Mouse (Mus musculus) common myeloid progenitor, adult 5-6 weeks (primary cell): ENCODE results near the gene Hagh. TPM values are rescaled to one million over a fixed set of nuclear protein-coding genes. Genes with fewer than 3 reads are reported as not detected.
A peak's percentile ranks its signal among the peaks of the same experiment; 100 is the strongest.

Experiments used
- ATAC-seq: replicated peaks from 2 replicates; pipeline ENCODE4 v1.8.0; 2016; ENCODE audit warnings: low read depth, mild to moderate bottlenecking, moderate TSS enrichment, inconsistent platforms; ENCODE audit not compliant: poor library complexity, severe bottlenecking
- total RNA-seq: library from RNA; stranded (forward); fragments of 200-1000, 187-1606 nt; gene quantifications from 2 replicates; pipeline ENCODE4 v1.2.3, GENCODE M21; 2017

The Hagh gene
- total RNA-seq, 1 experiment from 2014 or later: 21.5 TPM

GRCm38 (mm10) chr17:24849733-24850064 is 9.8 kb downstream of the Hagh start:
- ATAC-seq: peak; percentile 52

- ATAC-seq: peak; percentile 93
Observed at GRCm38 (mm10) chr17:24850065-24850772, 10.3 kb downstream of the Hagh start, which contains the start of gene Fahd1. TSS of gene Fahd1 (minus strand) at chr17:24850364.

- no peak for ATAC-seq
Observed at GRCm38 (mm10) chr17:24850773-24851127, 10.8 kb downstream of the Hagh start.

GRCm38 (mm10) chr17:24851381-24852125 is 11.6 kb downstream of the Hagh start:
- no peak for ATAC-seq

- no peak for ATAC-seq
Observed at GRCm38 (mm10) chr17:24855838-24856464, 16.0 kb downstream of the Hagh start.

GRCm38 (mm10) chr17:24856589-24856988 is 16.6 kb downstream of the Hagh start:
- ATAC-seq: no peak

GRCm38 (mm10) chr17:24857831-24858470 is 18.0 kb downstream of the Hagh start:
- ATAC-seq: no peak

- peak; percentile 96 for ATAC-seq
Observed at GRCm38 (mm10) chr17:24858967-24859366, 19.0 kb downstream of the Hagh start.

GRCm38 (mm10) chr17:24860076-24860475 is 20.1 kb downstream of the Hagh start:
- 0 out of 2 replicates have a peak, but pooled peaks have one; percentile 6 for ATAC-seq

- no peak for ATAC-seq
Observed at GRCm38 (mm10) chr17:24861785-24862184, 21.8 kb downstream of the Hagh start.

GRCm38 (mm10) chr17:24865776-24866175 is 25.8 kb downstream of the Hagh start, which contains the start of gene Igfals:
TSS of gene Igfals (plus strand) at chr17:24865997.
- ATAC-seq: no peak

- no peak for ATAC-seq
Observed at GRCm38 (mm10) chr17:24867914-24868313, 28.0 kb downstream of the Hagh start.

- ATAC-seq: no peak
Observed at GRCm38 (mm10) chr17:24873695-24874404, 33.9 kb downstream of the Hagh start.

- ATAC-seq: 0 out of 2 replicates have a peak, but pooled peaks have one; percentile 25
Observed at GRCm38 (mm10) chr17:24874405-24874745, 34.4 kb downstream of the Hagh start.

- ATAC-seq: no peak
Observed at GRCm38 (mm10) chr17:24874989-24875388, 35.0 kb downstream of the Hagh start.

- ATAC-seq: no peak
Observed at GRCm38 (mm10) chr17:24877336-24878116, 37.6 kb downstream of the Hagh start.

- no peak for ATAC-seq
Observed at GRCm38 (mm10) chr17:24878117-24878397, 38.1 kb downstream of the Hagh start.

- ATAC-seq: no peak
Observed at GRCm38 (mm10) chr17:24878531-24878930, 38.6 kb downstream of the Hagh start.

- peak; percentile 43 for ATAC-seq
Observed at GRCm38 (mm10) chr17:24881738-24882440, 41.9 kb downstream of the Hagh start.
